Mouse (Mus musculus): ENCODE results near the gene Zfp683.

Zfp683 gene

GRCm38 (mm10) chr4:134051912-134052311 is 1.7 kb upstream of the Zfp683 start:
- in situ Hi-C loops (cut with MboI), result no loop called here

DNA sequence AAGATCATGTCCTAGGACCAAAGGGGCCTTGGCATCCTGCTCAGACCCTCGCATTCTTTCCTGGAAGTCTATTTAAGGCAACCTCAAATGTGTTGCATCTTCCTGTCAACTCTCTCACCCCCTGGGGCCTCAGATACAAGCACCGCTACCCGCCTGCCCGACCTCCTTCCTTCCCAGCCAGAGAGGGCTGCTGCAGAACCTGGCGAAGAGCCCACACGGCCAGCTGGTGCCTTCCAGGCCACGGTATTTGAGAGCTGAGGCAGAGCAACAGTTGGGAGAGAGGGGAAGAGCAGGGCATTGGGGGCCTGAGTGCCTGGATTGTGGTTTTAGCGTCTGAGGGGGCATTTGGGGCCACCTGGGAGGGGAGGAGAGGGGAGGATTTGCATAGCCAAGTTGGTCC is 1.1 kb upstream of the Zfp683 start:
- in situ Hi-C loops (cut with MboI), result no loop called here

GRCm38 (mm10) chr4:134058166-134058715 is 4.6 kb downstream of the Zfp683 start:
- in situ Hi-C loops (cut with MboI), result no loop called here

- in situ Hi-C loops (cut with MboI), result no loop called here
Observed at GRCm38 (mm10) chr4:134058908-134059307, 5.3 kb downstream of the Zfp683 start.

- in situ Hi-C loops (cut with MboI), result no loop called here
Observed at GRCm38 (mm10) chr4:134060135-134060865, 6.7 kb downstream of the Zfp683 start, which contains the start of gene Crybg2. Crybg2 (plus strand) TSS chr4:134060815.

GRCm38 (mm10) chr4:134061166-134061830 is 7.7 kb downstream of the Zfp683 start:
- in situ Hi-C loops (cut with MboI), result no loop called here

DNA sequence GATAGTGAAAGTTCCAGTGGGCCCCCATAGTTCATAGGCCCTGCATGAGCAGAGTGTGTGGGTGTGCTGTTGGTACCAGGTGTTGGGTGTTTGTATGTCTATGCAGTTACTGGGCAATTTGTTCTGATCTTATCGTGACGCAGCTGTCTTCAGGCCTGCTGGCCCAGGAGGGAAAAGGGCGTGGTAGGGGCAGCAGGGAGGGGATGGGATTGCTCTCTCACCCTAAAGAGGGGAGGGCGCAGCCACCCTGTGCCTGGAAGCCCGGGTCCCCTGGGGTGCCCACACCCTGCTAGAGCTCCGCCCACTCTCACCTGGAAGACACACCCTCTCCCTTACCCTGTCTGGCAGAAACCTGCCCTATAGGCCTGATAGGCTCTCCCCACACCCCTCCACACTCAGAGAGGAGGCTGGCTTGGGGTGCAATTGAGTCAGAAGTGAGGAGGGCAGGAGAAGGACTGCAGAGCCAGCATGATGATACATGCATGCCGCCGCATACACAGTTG is 8.4 kb downstream of the Zfp683 start:
- in situ Hi-C loops (cut with MboI), result no loop called here

DNA sequence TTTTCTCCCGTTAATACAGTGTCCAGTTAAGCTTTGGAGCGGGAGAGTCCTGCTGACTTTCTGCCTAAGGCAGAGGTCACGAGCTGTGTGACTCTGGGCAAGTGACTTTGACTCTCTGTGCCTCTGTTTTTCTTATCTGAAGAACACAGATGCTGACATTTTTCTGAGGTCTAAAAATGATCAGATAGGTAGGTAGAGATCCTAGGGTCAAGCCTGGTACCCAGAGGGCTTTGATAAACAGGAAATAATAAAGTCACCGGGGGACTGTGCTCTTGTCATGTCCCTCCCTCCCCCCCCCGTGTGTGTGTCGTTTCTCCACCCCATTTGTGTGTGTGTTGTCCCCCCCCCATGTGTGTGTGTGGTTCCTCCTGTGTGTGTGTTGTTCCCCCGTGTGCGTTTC is 8.9 kb downstream of the Zfp683 start:
- in situ Hi-C loops (cut with MboI), result no loop called here

- in situ Hi-C loops (cut with MboI), result no loop called here
Observed at GRCm38 (mm10) chr4:134065431-134066004, 11.9 kb downstream of the Zfp683 start.

GRCm38 (mm10) chr4:134067383-134067782 is 13.7 kb downstream of the Zfp683 start:
- in situ Hi-C loops (cut with MboI), result no loop called here

GRCm38 (mm10) chr4:134067833-134068544 is 14.4 kb downstream of the Zfp683 start:
- in situ Hi-C loops (cut with MboI), result no loop called here

DNA sequence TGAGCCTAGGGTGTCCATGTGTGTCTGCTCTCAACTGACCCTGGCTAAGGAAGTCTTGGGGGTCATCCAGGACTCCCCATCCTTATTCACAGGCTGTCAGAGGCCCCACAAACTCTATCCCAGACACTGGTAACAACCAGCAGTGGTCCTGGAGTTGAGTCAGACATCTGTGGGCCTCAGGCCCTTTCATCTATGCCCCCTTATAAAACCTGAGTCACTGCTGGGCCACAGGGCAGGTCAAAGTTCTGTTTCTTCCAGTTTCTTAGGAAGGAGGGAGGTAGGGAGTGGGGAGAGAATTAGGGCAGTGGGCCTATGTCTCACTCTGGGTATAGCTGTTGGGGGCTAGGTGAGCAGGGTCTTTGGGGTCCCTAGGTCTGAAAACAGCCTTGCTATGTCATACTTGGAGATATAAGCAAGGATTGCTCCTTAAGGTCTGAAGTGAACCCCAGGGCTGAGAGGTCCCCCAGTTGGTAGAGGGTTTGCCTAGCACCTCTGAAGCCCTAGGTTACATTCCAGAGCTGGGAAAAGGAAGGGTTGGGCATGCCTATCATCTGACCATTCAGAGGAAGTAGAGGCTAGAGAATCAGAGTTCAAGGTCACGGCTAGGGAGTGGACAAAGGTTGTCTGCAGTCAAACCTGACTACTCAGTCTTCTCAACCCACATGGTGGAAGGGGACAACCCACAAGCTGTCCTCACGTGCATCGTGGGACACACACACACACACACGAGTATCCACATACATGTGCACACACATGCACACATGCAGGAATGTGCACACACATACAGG is 15.3 kb downstream of the Zfp683 start:
- in situ Hi-C loops (cut with MboI), result no loop called here

GRCm38 (mm10) chr4:134078694-134079093 is 25.1 kb downstream of the Zfp683 start:
- in situ Hi-C loops (cut with MboI), result no loop called here

DNA sequence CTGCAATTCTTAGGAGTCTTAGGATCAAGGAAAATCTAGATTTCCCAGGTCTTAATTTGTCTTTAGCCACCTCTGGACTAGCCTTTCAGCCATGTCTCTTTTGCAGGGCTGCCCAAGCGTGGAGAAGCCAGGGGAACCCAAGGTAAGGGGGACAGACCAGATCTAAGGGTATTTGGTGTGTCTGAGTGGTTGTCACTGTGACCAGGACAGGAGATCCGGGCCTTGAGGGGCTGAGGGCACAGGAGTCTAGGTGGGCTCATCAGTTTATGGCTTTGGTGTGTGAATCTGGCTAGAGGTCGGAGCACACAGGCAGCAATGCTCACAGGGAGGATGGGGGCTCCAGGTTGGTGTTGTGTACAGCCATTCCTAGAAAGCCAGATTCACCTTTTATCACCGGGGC is 27.0 kb downstream of the Zfp683 start:
- in situ Hi-C loops (cut with MboI), result no loop called here

GRCm38 (mm10) chr4:134081730-134082386 is 28.2 kb downstream of the Zfp683 start:
- in situ Hi-C loops (cut with MboI), result no loop called here

- in situ Hi-C loops (cut with MboI), result no loop called here
Observed at GRCm38 (mm10) chr4:134082460-134082859, 28.8 kb downstream of the Zfp683 start.

- in situ Hi-C loops (cut with MboI), result no loop called here
Observed at GRCm38 (mm10) chr4:134084999-134085398, 31.4 kb downstream of the Zfp683 start.

- in situ Hi-C loops (cut with MboI), result no loop called here
Observed at GRCm38 (mm10) chr4:134087412-134087811, 33.8 kb downstream of the Zfp683 start.

- in situ Hi-C loops (cut with MboI), result no loop called here
Observed at GRCm38 (mm10) chr4:134089029-134089428, 35.4 kb downstream of the Zfp683 start.

DNA sequence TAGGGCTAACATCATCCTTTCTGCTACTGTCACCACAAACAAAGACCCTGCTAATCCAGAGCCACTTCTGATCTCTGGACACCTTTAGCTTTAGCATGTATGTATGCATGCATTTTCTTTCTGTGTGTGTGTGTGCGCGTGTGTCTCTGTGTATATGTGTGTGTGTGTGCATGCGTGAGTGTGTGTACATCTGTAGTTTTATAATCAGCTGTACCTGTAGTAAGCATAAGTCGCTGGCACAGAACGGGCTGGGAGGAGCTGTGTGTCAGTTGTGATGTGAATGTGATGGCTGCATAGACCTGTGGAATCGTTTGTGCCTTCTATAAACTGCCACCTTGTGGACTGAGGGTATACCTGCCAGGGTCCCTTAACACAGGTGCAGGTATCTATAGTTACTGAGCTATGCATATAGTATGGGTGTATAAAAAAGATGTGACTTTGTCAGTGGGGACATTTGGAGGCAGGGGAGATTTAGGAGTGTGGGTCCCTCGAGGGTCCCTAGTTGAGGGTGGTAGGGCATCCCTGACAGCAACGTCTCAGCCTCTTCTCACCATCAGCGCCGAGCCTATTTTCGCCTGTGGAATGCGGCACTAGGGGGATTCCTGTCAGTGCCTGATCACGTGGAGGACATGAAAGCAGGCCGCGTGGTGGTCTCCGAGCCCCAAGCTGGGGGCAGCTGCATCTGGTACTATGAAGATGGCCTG is 37.0 kb downstream of the Zfp683 start:
- in situ Hi-C loops (cut with MboI), result loop anchor here (5.0 kb wide), 2 partner anchors 37 to 53 kb away; partner anchors contain the start of gene Sh3bgrl3

Measured in mature B cell (primary cell).